Mouse (Mus musculus) bone marrow macrophage, adult 2 months (primary cell): ENCODE measurements at regions not wholly inside any gene's neighbourhood (a gene's known extent, or its start where the extent isn't known, plus 50 kb on each side); places are given as distances from the start of the nearest gene placed in this dataset.
A peak's percentile ranks its signal among the peaks of the same experiment; 100 is the strongest.

Source experiments
- H3K27ac ChIP-seq: 2 replicates; pipeline ENCODE4 v1.5.1; 2012; ENCODE audit warnings: low read depth, low read length; ENCODE audit not compliant: insufficient read depth
- H3K4me1 ChIP-seq: 2 replicates; pipeline ENCODE4 v1.6.1; 2012; ENCODE audit warnings: low read length; ENCODE audit not compliant: control insufficient read depth, insufficient read depth
- H3K4me3 ChIP-seq: 2 replicates; pipeline ENCODE4 v1.5.1; 2012; ENCODE audit warnings: mild to moderate bottlenecking, low read length, moderate library complexity; ENCODE audit not compliant: insufficient read depth
- CTCF ChIP-seq: IDR thresholded peaks from 2 replicates; pipeline ENCODE4 v1.5.1; 2012; ENCODE audit warnings: low read depth, mild to moderate bottlenecking, low read length, moderate library complexity
- POLR2A ChIP-seq: IDR thresholded peaks from 2 replicates; pipeline ENCODE4 v1.6.1; 2012; ENCODE audit warnings: mild to moderate bottlenecking, low read depth, low read length, borderline replicate concordance

DNA sequence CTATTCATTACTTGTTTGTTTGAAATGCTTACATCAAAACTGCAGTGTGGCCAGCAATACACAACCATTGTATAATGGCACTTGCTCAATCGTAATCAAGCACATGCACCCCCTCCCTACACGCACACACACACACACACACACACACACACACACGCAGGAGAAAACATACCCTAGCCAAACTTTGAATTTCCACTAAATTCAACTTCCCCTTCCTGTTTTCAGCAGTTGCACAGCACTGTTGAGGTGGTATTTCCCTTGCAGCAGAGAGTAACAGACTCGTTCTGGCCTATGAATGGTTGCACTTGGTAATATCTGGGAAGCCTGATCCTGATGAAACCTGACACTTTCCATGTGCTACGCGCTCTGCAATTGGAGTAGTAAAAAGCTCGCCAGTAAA lies 173.8 kb downstream of the Rap2a start:
- Histone ChIP-seq H3K4me3 (no peak overlapping the region), H3K27ac (no peak overlapping the region), H3K4me1 (peaks cover 5% of the 10 kb centered on the region; the same call in 1 of the 2 replicates)
- no peak for TF ChIP-seq CTCF
- TF ChIP-seq POLR2A = no peak

- H3K4me1 ChIP-seq = peaks cover 15% of the 10 kb centered on the region
- TF ChIP-seq POLR2A (no peak), CTCF (peak; percentile 54)
- no peak overlapping the region for H3K4me3 ChIP-seq
- H3K27ac ChIP-seq = no peak overlapping the region
These were observed 182.1 kb downstream of the Rap2a start for GRCm38 (mm10) chr14:120660321-120660781.

GRCm38 (mm10) chr14:120661111-120661510 lies 182.9 kb downstream of the Rap2a start:
- Histone ChIP-seq H3K27ac (no peak overlapping the region), H3K4me3 (no peak overlapping the region), H3K4me1 (peaks cover 15% of the 10 kb centered on the region)
- TF ChIP-seq CTCF (no peak), POLR2A (no peak)

GRCm38 (mm10) chr14:120669665-120670064 lies 191.4 kb downstream of the Rap2a start:
- H3K27ac ChIP-seq = no peak overlapping the region
- no peak overlapping the region for H3K4me3 ChIP-seq
- H3K4me1 ChIP-seq = no peaks in the 10 kb centered on the region
- TF ChIP-seq POLR2A (no peak), CTCF (no peak)

DNA sequence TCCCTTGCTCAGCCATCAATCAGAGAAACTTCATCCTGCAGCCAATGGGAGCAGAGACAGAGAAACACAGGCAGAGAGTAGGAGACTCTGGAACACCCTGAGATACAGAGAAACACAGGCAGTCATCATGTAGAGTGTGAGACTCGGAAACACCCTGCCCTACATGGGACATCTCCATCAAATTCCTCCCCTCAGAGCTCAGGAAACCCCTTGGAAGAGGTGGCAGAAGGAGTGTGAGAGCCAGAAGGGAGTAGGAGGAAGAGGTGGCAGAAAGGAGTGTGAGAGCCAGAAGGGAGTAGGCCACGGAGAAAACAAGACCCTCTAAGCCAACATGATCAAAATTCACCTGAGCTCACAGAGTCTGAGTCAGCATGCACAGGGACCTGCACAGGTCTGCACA lies 197.5 kb downstream of the Rap2a start:
- Histone ChIP-seq H3K4me3 (no peak overlapping the region), H3K27ac (no peak overlapping the region)

DNA sequence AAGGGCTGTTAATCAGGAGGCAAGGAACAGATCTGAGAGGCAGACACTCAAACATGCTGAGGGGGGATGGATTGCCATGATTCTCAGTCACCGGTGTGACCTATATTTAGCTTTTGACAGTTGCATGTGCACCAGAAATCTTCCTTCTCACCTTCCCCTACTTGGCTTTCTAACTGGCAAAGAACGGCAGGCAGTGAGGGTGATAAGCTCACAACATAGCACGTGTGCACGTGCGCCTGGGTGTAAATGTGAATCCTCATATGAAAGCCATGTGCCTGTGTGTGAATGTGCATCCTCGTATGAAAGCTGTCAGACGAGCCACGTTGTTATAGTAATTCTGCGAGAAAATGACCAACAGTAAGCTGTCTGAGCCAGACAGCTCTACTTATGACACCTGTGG lies 200.3 kb downstream of the Rap2a start:
- no peak overlapping the region for H3K27ac ChIP-seq
- TF ChIP-seq CTCF (no peak), POLR2A (no peak)
- no peak overlapping the region for H3K4me3 ChIP-seq
- H3K4me1 ChIP-seq = no peaks in the 10 kb centered on the region

More for the DNA sequence above, 197.5 kb downstream of the Rap2a start:
- no peaks in the 10 kb centered on the region for H3K4me1 ChIP-seq
- TF ChIP-seq POLR2A = no peak
- TF ChIP-seq CTCF = no peak

- no peaks in the 10 kb centered on the region for H3K4me1 ChIP-seq
- TF ChIP-seq POLR2A (no peak), CTCF (no peak)
- no peak overlapping the region for H3K27ac ChIP-seq
- no peak overlapping the region for H3K4me3 ChIP-seq
These were observed 200.8 kb downstream of the Rap2a start for GRCm38 (mm10) chr14:120679072-120679471.

- Histone ChIP-seq H3K4me3 (no peak overlapping the region), H3K27ac (no peak overlapping the region), H3K4me1 (no peaks in the 10 kb centered on the region)
- no peak for TF ChIP-seq POLR2A
- TF ChIP-seq CTCF = no peak
These were observed 202.0 kb downstream of the Rap2a start for GRCm38 (mm10) chr14:120680272-120680671.

GRCm38 (mm10) chr14:120685263-120685662 lies 207.0 kb downstream of the Rap2a start:
- Histone ChIP-seq H3K4me1 (peaks cover 4% of the 10 kb centered on the region; the same call in 1 of the 2 replicates), H3K27ac (no peak overlapping the region), H3K4me3 (no peak overlapping the region)
- no peak for TF ChIP-seq POLR2A
- TF ChIP-seq CTCF = no peak

DNA sequence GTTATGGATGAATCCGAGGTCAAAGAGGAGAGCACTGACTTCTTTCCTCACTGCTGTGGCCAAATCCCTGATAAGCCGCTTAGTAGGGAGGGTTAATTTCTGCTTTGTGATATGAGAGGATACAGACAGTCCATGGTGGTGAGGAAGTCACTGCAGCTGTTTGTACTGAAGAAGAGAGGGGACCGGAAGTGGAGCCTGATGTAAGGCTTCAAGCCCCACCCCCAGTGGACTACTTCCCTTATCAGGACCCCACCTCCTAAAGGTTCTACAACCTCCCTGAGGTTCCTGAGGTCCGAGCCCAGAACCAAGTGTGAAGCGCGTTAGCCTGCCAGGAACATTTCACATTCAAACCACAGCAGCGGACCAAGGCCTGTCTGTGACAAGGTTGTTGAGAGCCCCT lies 207.6 kb downstream of the Rap2a start:
- no peak for TF ChIP-seq CTCF
- no peak overlapping the region for H3K4me3 ChIP-seq
- H3K27ac ChIP-seq = no peak overlapping the region
- peaks cover 4% of the 10 kb centered on the region; the same call in 1 of the 2 replicates for H3K4me1 ChIP-seq

GRCm38 (mm10) chr14:120686751-120687150 lies 208.5 kb downstream of the Rap2a start:
- TF ChIP-seq POLR2A = no peak
- TF ChIP-seq CTCF = no peak
- Histone ChIP-seq H3K4me3 (no peak overlapping the region), H3K4me1 (peaks cover 4% of the 10 kb centered on the region; the same call in 1 of the 2 replicates), H3K27ac (no peak overlapping the region)
